Mouse (Mus musculus): Measurements from ENCODE around the gene Nkain4. TPM values are rescaled to one million over a fixed set of nuclear protein-coding genes. Genes with fewer than 3 reads are reported as not detected.
A peak's percentile ranks its signal among the peaks of the same experiment; 100 is the strongest.

Gene Nkain4
- polyA plus RNA-seq (2012; rRNA removed) = 87.4 and 123 TPM in 2 replicates

GRCm38 (mm10) chr2:180954061-180955047 lies at the start of gene Nkain4:
TSS of gene Nkain4 (minus strand) at chr2:180954699.
- TF ChIP-seq CTCF (IDR thresholded peaks at IDR 0.05; ENCODE audit: insufficient read depth, low read length) = no peak
- TF ChIP-seq POLR2A (IDR thresholded peaks at IDR 0.05; ENCODE audit: borderline replicate concordance, extremely low read depth, low read depth, low read length) = peak; percentile 34; the same call in 1 of the 2 replicates
- peak; percentile 19 for DNase-seq
- Histone ChIP-seq H3K4me3 (replicated peaks; ENCODE audit: extremely low read depth, low read depth, low read length) (peak within 1 kb of the TSS; percentile 50), H3K4me1 (ENCODE audit: control insufficient read depth, insufficient read depth, low read length) (0 out of 2 replicates have a peak, but pooled peaks cover 2% of the 10 kb centered on the region)
- 2% methylated on average over 52 of the region's 52 CpGs for WGBS

GRCm38 (mm10) chr2:180996905-180997304 lies 42.4 kb upstream of the Nkain4 start:
- 72% methylated on average over 3 of the region's 3 CpGs for WGBS
- H3K4me3 ChIP-seq (replicated peaks; ENCODE audit: extremely low read depth, low read depth, low read length) = no peak overlapping the region
- TF ChIP-seq POLR2A (IDR thresholded peaks at IDR 0.05; ENCODE audit: borderline replicate concordance, extremely low read depth, low read depth, low read length) = no peak
- no peak for TF ChIP-seq CTCF (IDR thresholded peaks at IDR 0.05; ENCODE audit: insufficient read depth, low read length)
- no peak for DNase-seq
- no peaks in the 10 kb centered on the region for H3K4me1 ChIP-seq (ENCODE audit: control insufficient read depth, insufficient read depth, low read length)

GRCm38 (mm10) chr2:180996436-180996835 lies 41.9 kb upstream of the Nkain4 start:
- Histone ChIP-seq H3K4me1 (ENCODE audit: control insufficient read depth, insufficient read depth, low read length) (no peaks in the 10 kb centered on the region), H3K4me3 (replicated peaks; ENCODE audit: extremely low read depth, low read depth, low read length) (no peak overlapping the region)
- peak; percentile 17 for DNase-seq
- TF ChIP-seq POLR2A (IDR thresholded peaks at IDR 0.05; ENCODE audit: borderline replicate concordance, extremely low read depth, low read depth, low read length) (no peak), CTCF (IDR thresholded peaks at IDR 0.05; ENCODE audit: insufficient read depth, low read length) (peak; percentile 83)
- 6% methylated on average over 5 of the region's 5 CpGs for WGBS

- 79% methylated on average over 4 of the region's 4 CpGs for WGBS
- Histone ChIP-seq H3K4me1 (ENCODE audit: control insufficient read depth, insufficient read depth, low read length) (no peaks in the 10 kb centered on the region), H3K4me3 (replicated peaks; ENCODE audit: extremely low read depth, low read depth, low read length) (no peak overlapping the region)
- no peak for DNase-seq
- no peak for TF ChIP-seq CTCF (IDR thresholded peaks at IDR 0.05; ENCODE audit: insufficient read depth, low read length)
Observed at GRCm38 (mm10) chr2:180995457-180995856, 41.0 kb upstream of the Nkain4 start.

DNA sequence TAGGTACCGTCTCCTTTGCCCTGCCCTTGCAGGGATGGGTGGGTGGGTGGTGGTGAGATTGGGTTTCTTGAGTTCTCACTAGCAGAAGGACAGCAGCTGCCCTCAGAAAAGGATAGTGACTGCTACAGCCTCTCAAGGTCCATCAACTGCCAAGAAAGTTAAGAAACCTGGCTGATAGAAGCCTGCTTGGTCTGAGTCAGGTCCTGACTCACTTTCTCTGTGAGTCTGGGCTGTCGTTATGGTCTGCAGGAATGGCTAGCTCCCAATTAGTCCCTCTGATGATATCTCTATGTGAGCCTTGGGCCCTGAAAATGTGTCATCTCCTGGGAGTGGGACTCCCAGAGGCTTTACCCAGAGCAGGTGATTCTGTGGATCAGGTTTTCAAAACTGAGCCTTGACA lies 39.9 kb upstream of the Nkain4 start:
- WGBS = 60% methylated on average over 2 of the region's 2 CpGs
- no peaks in the 10 kb centered on the region for H3K4me1 ChIP-seq (ENCODE audit: control insufficient read depth, insufficient read depth, low read length)
- DNase-seq = no peak
- TF ChIP-seq CTCF (IDR thresholded peaks at IDR 0.05; ENCODE audit: insufficient read depth, low read length) (no peak), POLR2A (IDR thresholded peaks at IDR 0.05; ENCODE audit: borderline replicate concordance, extremely low read depth, low read depth, low read length) (no peak)
- H3K4me3 ChIP-seq (replicated peaks; ENCODE audit: extremely low read depth, low read depth, low read length) = no peak overlapping the region

- Histone ChIP-seq H3K4me1 (ENCODE audit: control insufficient read depth, insufficient read depth, low read length) (no peaks in the 10 kb centered on the region), H3K4me3 (replicated peaks; ENCODE audit: extremely low read depth, low read depth, low read length) (no peak overlapping the region)
- WGBS = 69% methylated on average over 4 of the region's 4 CpGs
- no peak for DNase-seq
- TF ChIP-seq CTCF (IDR thresholded peaks at IDR 0.05; ENCODE audit: insufficient read depth, low read length) (no peak), POLR2A (IDR thresholded peaks at IDR 0.05; ENCODE audit: borderline replicate concordance, extremely low read depth, low read depth, low read length) (no peak)
Observed at GRCm38 (mm10) chr2:180990347-180990746, 35.8 kb upstream of the Nkain4 start.

GRCm38 (mm10) chr2:180988948-180989347 lies 34.4 kb upstream of the Nkain4 start:
- no peak for DNase-seq
- H3K4me1 ChIP-seq (ENCODE audit: control insufficient read depth, insufficient read depth, low read length) = no peaks in the 10 kb centered on the region
- TF ChIP-seq CTCF (IDR thresholded peaks at IDR 0.05; ENCODE audit: insufficient read depth, low read length) = no peak
- TF ChIP-seq POLR2A (IDR thresholded peaks at IDR 0.05; ENCODE audit: borderline replicate concordance, extremely low read depth, low read depth, low read length) = no peak
- no peak overlapping the region for H3K4me3 ChIP-seq (replicated peaks; ENCODE audit: extremely low read depth, low read depth, low read length)
- WGBS = 79% methylated on average over 1 of the region's 1 CpGs

DNA sequence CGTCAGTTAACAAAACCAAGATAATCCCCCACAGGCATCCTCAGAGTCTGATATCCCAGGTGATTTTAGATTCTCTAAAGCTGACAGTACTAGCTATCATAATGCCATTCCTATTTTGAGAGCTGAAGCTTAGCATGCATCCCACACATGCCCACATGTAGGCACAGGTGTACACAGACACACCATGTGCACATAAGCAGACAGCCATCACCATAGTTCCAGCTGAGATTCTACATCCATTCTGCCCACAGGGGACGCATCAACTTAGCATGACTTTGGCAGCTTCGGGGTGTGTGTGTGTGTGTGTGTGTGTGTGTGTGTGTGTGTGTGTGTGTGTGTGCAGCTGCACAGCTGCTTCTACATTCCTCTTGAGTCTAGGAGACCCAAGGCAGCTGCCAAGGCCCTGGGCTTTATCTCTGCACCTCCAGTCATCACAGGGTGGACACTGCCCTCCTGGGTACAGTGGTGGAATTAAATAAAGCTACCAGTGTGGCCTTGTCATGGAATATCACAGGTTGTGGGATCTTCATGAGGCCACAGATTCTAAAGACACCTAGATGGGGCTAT lies 33.9 kb upstream of the Nkain4 start:
- 57% methylated on average over 3 of the region's 3 CpGs for WGBS
- TF ChIP-seq CTCF (IDR thresholded peaks at IDR 0.05; ENCODE audit: insufficient read depth, low read length) (no peak), POLR2A (IDR thresholded peaks at IDR 0.05; ENCODE audit: borderline replicate concordance, extremely low read depth, low read depth, low read length) (no peak)
- no peak overlapping the region for H3K4me3 ChIP-seq (replicated peaks; ENCODE audit: extremely low read depth, low read depth, low read length)
- no peak for DNase-seq
- no peaks in the 10 kb centered on the region for H3K4me1 ChIP-seq (ENCODE audit: control insufficient read depth, insufficient read depth, low read length)

GRCm38 (mm10) chr2:180987432-180988030 lies 33.0 kb upstream of the Nkain4 start:
- TF ChIP-seq POLR2A (IDR thresholded peaks at IDR 0.05; ENCODE audit: borderline replicate concordance, extremely low read depth, low read depth, low read length) = no peak
- TF ChIP-seq CTCF (IDR thresholded peaks at IDR 0.05; ENCODE audit: insufficient read depth, low read length) = no peak

More at GRCm38 (mm10) chr2:180987432-180988030, 33.0 kb upstream of the Nkain4 start:
- H3K4me1 ChIP-seq (ENCODE audit: control insufficient read depth, insufficient read depth, low read length) = no peaks in the 10 kb centered on the region
- no peak for DNase-seq
- whole genome bisulfite sequencing = 59% methylated on average over 5 of the region's 5 CpGs
- no peak overlapping the region for H3K4me3 ChIP-seq (replicated peaks; ENCODE audit: extremely low read depth, low read depth, low read length)
